Mouse (Mus musculus) intestine, embryonic 16.5 days (tissue): ENCODE measurements at regions not wholly inside any gene's neighbourhood (a gene's known extent, or its start where the extent isn't known, plus 50 kb on each side); places are given as distances from the start of the nearest gene placed in this dataset.

Source experiments
- ATAC-seq: fragments of 200-750 bp; cut with Nextera tagmentation; 2 replicates; pipeline ENCODE4 v1.8.0; 2017; ENCODE audit warnings: moderate TSS enrichment, moderate library complexity
- H3K27ac ChIP-seq: fragments of 300-500 bp; sonication (generic); 2 replicates; pipeline ENCODE4 v1.5.1; 2014; ENCODE audit warnings: mild to moderate bottlenecking, low read length
- H3K27me3 ChIP-seq: fragments of 300-500 bp; sonication (generic); replicated peaks from 2 replicates; pipeline ENCODE4 v1.6.1; 2014; ENCODE audit warnings: low read length, control low read depth, mixed read lengths; ENCODE audit not compliant: control insufficient read depth, insufficient read depth
- H3K36me3 ChIP-seq: fragments of 300-500 bp; sonication (generic); 2 replicates; pipeline ENCODE4 v1.6.1; 2014; ENCODE audit warnings: low read length, control low read depth; ENCODE audit not compliant: control insufficient read depth, insufficient read depth
- H3K4me1 ChIP-seq: fragments of 300-500 bp; sonication (generic); 2 replicates; pipeline ENCODE4 v1.6.1; 2014; ENCODE audit warnings: low read length, control low read depth, mixed read lengths; ENCODE audit not compliant: control insufficient read depth, insufficient read depth
- H3K4me2 ChIP-seq: fragments of 300-500 bp; sonication (generic); 2 replicates; pipeline ENCODE4 v1.6.1; 2014; ENCODE audit warnings: low read depth, low read length, control low read depth
- H3K4me3 ChIP-seq: fragments of 300-500 bp; sonication (generic); 2 replicates; pipeline ENCODE4 v1.5.1; 2014; ENCODE audit warnings: mild to moderate bottlenecking, low read length
- H3K9ac ChIP-seq: fragments of 300-500 bp; sonication (generic); 2 replicates; pipeline ENCODE4 v1.6.1; 2014; ENCODE audit warnings: low read depth, low read length
- H3K9me3 ChIP-seq: fragments of 300-500 bp; sonication (generic); 2 replicates; pipeline ENCODE4 v1.6.1; 2016; ENCODE audit warnings: low read length, control low read depth; ENCODE audit not compliant: control insufficient read depth
- WGBS: fragments of 180-500 bp; shearing (Covaris S2); extraction: QIAGEN DNeasy Blood & Tissue Kit; methylation state at CpG from one replicate; pipeline ENCODE4 v1.1.7; 2014; 5-methylcytosine and 5-hydroxymethylcytosine counted together

GRCm38 (mm10) chr13:16498052-16498451, 486.4 kb downstream of the Inhba start:
- no peak overlapping the region for H3K4me2 ChIP-seq
- no peaks in the 10 kb centered on the region for H3K4me1 ChIP-seq
- ATAC-seq: no peak
- no peaks in the 10 kb centered on the region for H3K36me3 ChIP-seq
- 56% methylated on average over 1 of the region's 1 CpGs for WGBS
- H3K4me3 ChIP-seq: no peak overlapping the region
- H3K9ac ChIP-seq: no peak overlapping the region
- no peaks in the 10 kb centered on the region for H3K9me3 ChIP-seq
- H3K27me3 ChIP-seq: no peaks in the 10 kb centered on the region
- H3K27ac ChIP-seq: no peak overlapping the region

- Histone ChIP-seq H3K36me3 (no peaks in the 10 kb centered on the region), H3K27ac (no peak overlapping the region), H3K27me3 (no peaks in the 10 kb centered on the region), H3K4me3 (no peak overlapping the region), H3K9ac (no peak overlapping the region), H3K4me2 (no peak overlapping the region), H3K9me3 (no peaks in the 10 kb centered on the region), H3K4me1 (no peaks in the 10 kb centered on the region)
- 73% methylated on average over 4 of the region's 4 CpGs for WGBS
- no peak for ATAC-seq
These were observed 501.2 kb downstream of the Inhba start for GRCm38 (mm10) chr13:16512876-16513275.

GRCm38 (mm10) chr13:16515195-16515594, 503.5 kb downstream of the Inhba start:
- H3K9me3 ChIP-seq: no peaks in the 10 kb centered on the region
- no peak overlapping the region for H3K4me2 ChIP-seq
- H3K27ac ChIP-seq: no peak overlapping the region
- no peak overlapping the region for H3K4me3 ChIP-seq
- no peak for ATAC-seq
- H3K36me3 ChIP-seq: no peaks in the 10 kb centered on the region
- no peak overlapping the region for H3K9ac ChIP-seq
- no peaks in the 10 kb centered on the region for H3K4me1 ChIP-seq
- no peaks in the 10 kb centered on the region for H3K27me3 ChIP-seq

GRCm38 (mm10) chr13:16529036-16529435, 517.4 kb downstream of the Inhba start:
- Histone ChIP-seq H3K4me2 (no peak overlapping the region), H3K4me3 (no peak overlapping the region), H3K4me1 (no peaks in the 10 kb centered on the region), H3K27me3 (no peaks in the 10 kb centered on the region), H3K9ac (no peak overlapping the region), H3K27ac (no peak overlapping the region), H3K9me3 (no peaks in the 10 kb centered on the region), H3K36me3 (no peaks in the 10 kb centered on the region)
- no peak for ATAC-seq
- WGBS: 55% methylated on average over 5 of the region's 5 CpGs

- Histone ChIP-seq H3K4me3 (no peak overlapping the region), H3K4me2 (no peak overlapping the region), H3K4me1 (no peaks in the 10 kb centered on the region), H3K27me3 (no peaks in the 10 kb centered on the region), H3K9me3 (no peaks in the 10 kb centered on the region), H3K27ac (no peak overlapping the region), H3K9ac (no peak overlapping the region), H3K36me3 (no peaks in the 10 kb centered on the region)
- WGBS: 55% methylated on average over 5 of the region's 5 CpGs
- ATAC-seq: no peak
These were observed 532.1 kb downstream of the Inhba start for GRCm38 (mm10) chr13:16543771-16544170.

- no peak overlapping the region for H3K4me3 ChIP-seq
- H3K4me2 ChIP-seq: no peak overlapping the region
- H3K4me1 ChIP-seq: no peaks in the 10 kb centered on the region
- no peaks in the 10 kb centered on the region for H3K9me3 ChIP-seq
- H3K27ac ChIP-seq: no peak overlapping the region
- no peaks in the 10 kb centered on the region for H3K27me3 ChIP-seq
- no peak overlapping the region for H3K9ac ChIP-seq
- no peak for ATAC-seq
- H3K36me3 ChIP-seq: no peaks in the 10 kb centered on the region
These were observed 538.4 kb downstream of the Inhba start for GRCm38 (mm10) chr13:16550060-16550459.

GRCm38 (mm10) chr13:16564988-16565387, 553.3 kb downstream of the Inhba start:
- WGBS: 69% methylated on average over 1 of the region's 1 CpGs
- no peak overlapping the region for H3K9ac ChIP-seq
- no peak overlapping the region for H3K4me3 ChIP-seq
- ATAC-seq: no peak
- H3K36me3 ChIP-seq: no peaks in the 10 kb centered on the region
- H3K9me3 ChIP-seq: no peaks in the 10 kb centered on the region
- H3K27me3 ChIP-seq: no peaks in the 10 kb centered on the region
- no peak overlapping the region for H3K27ac ChIP-seq
- H3K4me2 ChIP-seq: no peak overlapping the region
- H3K4me1 ChIP-seq: no peaks in the 10 kb centered on the region

- 34% methylated on average over 4 of the region's 4 CpGs for WGBS
- ATAC-seq: no peak
- no peaks in the 10 kb centered on the region for H3K27me3 ChIP-seq
These were observed 562.4 kb downstream of the Inhba start for GRCm38 (mm10) chr13:16574069-16574468.

GRCm38 (mm10) chr13:16586286-16586685, 574.6 kb downstream of the Inhba start:
- no peak overlapping the region for H3K4me2 ChIP-seq
- H3K27me3 ChIP-seq: no peaks in the 10 kb centered on the region
- H3K4me3 ChIP-seq: no peak overlapping the region
- H3K36me3 ChIP-seq: no peaks in the 10 kb centered on the region
- ATAC-seq: no peak
- no peaks in the 10 kb centered on the region for H3K9me3 ChIP-seq
- H3K4me1 ChIP-seq: no peaks in the 10 kb centered on the region
- no peak overlapping the region for H3K9ac ChIP-seq
- no peak overlapping the region for H3K27ac ChIP-seq

More at GRCm38 (mm10) chr13:16574069-16574468, 562.4 kb downstream of the Inhba start:
- no peaks in the 10 kb centered on the region for H3K4me1 ChIP-seq
- H3K9ac ChIP-seq: no peak overlapping the region
- H3K4me3 ChIP-seq: no peak overlapping the region
- no peaks in the 10 kb centered on the region for H3K36me3 ChIP-seq
- H3K4me2 ChIP-seq: no peak overlapping the region
- no peaks in the 10 kb centered on the region for H3K9me3 ChIP-seq
- H3K27ac ChIP-seq: no peak overlapping the region

GRCm38 (mm10) chr13:16619755-16620154, 608.1 kb downstream of the Inhba start:
- Histone ChIP-seq H3K4me3 (no peak overlapping the region), H3K27me3 (no peaks in the 10 kb centered on the region), H3K4me2 (no peak overlapping the region), H3K9ac (no peak overlapping the region), H3K4me1 (no peaks in the 10 kb centered on the region), H3K27ac (no peak overlapping the region), H3K36me3 (no peaks in the 10 kb centered on the region), H3K9me3 (no peaks in the 10 kb centered on the region)
- 86% methylated on average over 5 of the region's 5 CpGs for WGBS
- ATAC-seq: no peak
